Mouse (Mus musculus) bone marrow, adult 2 months (tissue): ENCODE measurements around the gene Maz.

Experiments used
- CTCF ChIP-seq: fragments of 200-500 bp; IDR thresholded peaks from 2 replicates; pipeline ENCODE4 v1.5.1; 2011; ENCODE audit warnings: low read length, control low read depth; ENCODE audit not compliant: control insufficient read depth, insufficient read depth
- POLR2A ChIP-seq: fragments of 200-500 bp; IDR thresholded peaks from 2 replicates; pipeline ENCODE4 v1.6.1; 2011; ENCODE audit warnings: low read depth, mild to moderate bottlenecking, control low read depth, low read length, borderline replicate concordance; ENCODE audit not compliant: control insufficient read depth

GRCm38 (mm10) chr7:127026984-127027726 lies at the start of gene Maz:
- TF ChIP-seq POLR2A (peak; percentile 83; the same call in 1 of the 2 replicates), CTCF (no peak)
